Mouse (Mus musculus) activated CD4-positive, CD25-positive, alpha-beta regulatory T cell, adult 4 months (primary cell): ENCODE measurements around the gene Fbn1. TPM values are rescaled to one million over a fixed set of nuclear protein-coding genes. Genes with fewer than 3 reads are reported as not detected.
"Not testable (repeated sequence)": the region's sequence is repeated elsewhere in the genome, so short reads cannot be mapped to it uniquely, and the experiment has no call there.

Source experiments
- ATAC-seq: one replicate; pipeline ENCODE4 v1.8.0; 2017
- polyA plus RNA-seq, 2 experiments: library from polyadenylated mRNA; unstranded; fragments of 100-300 nt; shearing (Covaris generic); gene quantifications; one replicate each; pipeline ENCODE4 v1.2.1; 2017

Fbn1 gene
- polyA plus RNA-seq, 2 experiments from 2014 or later = not detected

- ATAC-seq = no peak
Measured at GRCm38 (mm10) chr2:125290197-125290965, 217.4 kb downstream of the Fbn1 start.

- no peak for ATAC-seq
Measured at GRCm38 (mm10) chr2:125285777-125286176, 222.0 kb downstream of the Fbn1 start.

- ATAC-seq = no peak
Measured at GRCm38 (mm10) chr2:125282334-125283206, 225.2 kb downstream of the Fbn1 start.

GRCm38 (mm10) chr2:125279995-125280394 lies 227.8 kb downstream of the Fbn1 start:
- not testable (repeated sequence) for ATAC-seq

GRCm38 (mm10) chr2:125278474-125278873 lies 229.3 kb downstream of the Fbn1 start:
- no peak for ATAC-seq

GRCm38 (mm10) chr2:125276692-125277091 lies 231.1 kb downstream of the Fbn1 start:
- ATAC-seq = no peak

- ATAC-seq = no peak
Measured at GRCm38 (mm10) chr2:125275617-125276016, 232.2 kb downstream of the Fbn1 start.

GRCm38 (mm10) chr2:125268876-125269275 lies 238.9 kb downstream of the Fbn1 start:
- ATAC-seq = no peak

- ATAC-seq = no peak
Measured at GRCm38 (mm10) chr2:125263753-125264152, 244.0 kb downstream of the Fbn1 start.

- ATAC-seq = no peak
Measured at GRCm38 (mm10) chr2:125263056-125263455, 244.7 kb downstream of the Fbn1 start.

- ATAC-seq = no peak
Measured at GRCm38 (mm10) chr2:125260326-125260725, 247.5 kb downstream of the Fbn1 start.

- ATAC-seq = peak; percentile 36
Measured at GRCm38 (mm10) chr2:125259230-125260120, 248.3 kb downstream of the Fbn1 start.

- ATAC-seq = no peak
Measured at GRCm38 (mm10) chr2:125255886-125256285, 251.9 kb downstream of the Fbn1 start.

GRCm38 (mm10) chr2:125254630-125255029 lies 253.2 kb downstream of the Fbn1 start:
- ATAC-seq = no peak

- ATAC-seq = no peak
Measured at GRCm38 (mm10) chr2:125253699-125254098, 254.1 kb downstream of the Fbn1 start.

GRCm38 (mm10) chr2:125252275-125252674 lies 255.5 kb downstream of the Fbn1 start:
- ATAC-seq = no peak

GRCm38 (mm10) chr2:125251781-125252180 lies 256.0 kb downstream of the Fbn1 start:
- ATAC-seq = no peak

Other genes starting within 250 kb of the Fbn1 start
- not detected for gene Gm9913, start 2.9 kb downstream of the Fbn1 start, polyA plus RNA-seq
- 1 to 10 TPM; 5.9 to 6.8 TPM for gene Cep152, start 117.1 kb upstream of the Fbn1 start, polyA plus RNA-seq
- 1 to 10 TPM; 6.4 to 9.9 TPM for gene Eid1, start 165.1 kb upstream of the Fbn1 start, polyA plus RNA-seq
- under 1 TPM; 0.17 to 0.50 TPM for gene Shc4, start 216.2 kb upstream of the Fbn1 start, polyA plus RNA-seq